ENCODE assay signal across 18 mouse cellular contexts in the genomic region with DNA sequence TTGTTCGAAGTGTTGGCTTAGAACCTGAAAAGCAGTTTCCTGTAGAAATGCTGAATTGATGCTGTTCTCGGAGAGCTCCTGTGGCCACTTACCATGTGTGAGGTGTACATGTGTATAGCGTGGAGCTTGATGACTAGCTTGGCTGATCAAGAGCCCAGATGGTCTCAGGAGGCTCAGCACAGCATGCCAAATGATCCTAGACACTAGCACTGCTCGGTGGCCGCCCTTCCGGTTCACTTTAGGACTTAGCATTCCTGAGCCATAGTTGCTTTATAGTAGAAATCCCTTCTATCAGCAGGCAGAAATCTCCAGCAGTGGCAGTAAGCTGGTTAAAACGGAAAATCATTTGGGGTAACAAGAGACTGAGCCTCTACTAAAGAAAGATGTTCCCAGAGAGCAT.
"Had no signal": no experiment of that assay in that cellular context is flagged by ENCODE, and none has a peak within 500 bp of the region (broad histone marks: within the 10 kb centered on the region; RNA-seq: fewer than 3 reads in every experiment).

No protein-coding gene starts in this region.

- H3K4me3 ChIP-seq: midbrain, embryonic 10.5 days; midbrain, embryonic 13.5 days; midbrain, embryonic 15.5 days; myocyte; neural tube, embryonic 13.5 days; neural tube, embryonic 15.5 days had no signal

- ATAC-seq: midbrain, embryonic 13.5 days; midbrain, embryonic 15.5 days had no signal

- H3K4me2 ChIP-seq: lung, embryonic 14.5 days; midbrain, embryonic 13.5 days; midbrain, embryonic 15.5 days; neural tube, embryonic 13.5 days; neural tube, embryonic 15.5 days had no signal

- H3K9me3 ChIP-seq: midbrain, embryonic 10.5 days; midbrain, embryonic 13.5 days; midbrain, embryonic 15.5 days; neural tube, embryonic 13.5 days; neural tube, embryonic 15.5 days had no signal

- DNase-seq: lung, adult 18-20 months; lung, postnatal 10 days; lung, postnatal 4 days; retina, postnatal 1 day; right cerebral cortex, adult 18-20 months; right cerebral cortex, postnatal 25 days; right cerebral cortex, postnatal 4 days; spleen, adult 18-20 months; thymus, adult 18-20 months; thymus, postnatal 14 days; thymus, postnatal 36 days had no signal

- H3K27ac ChIP-seq: midbrain, embryonic 10.5 days; midbrain, embryonic 13.5 days; midbrain, embryonic 15.5 days; neural tube, embryonic 13.5 days; neural tube, embryonic 15.5 days had no signal

- H3K9ac ChIP-seq: lung, embryonic 14.5 days; midbrain, embryonic 13.5 days; midbrain, embryonic 15.5 days; neural tube, embryonic 13.5 days; neural tube, embryonic 15.5 days had no signal

- H3K27me3 ChIP-seq: midbrain, embryonic 13.5 days; midbrain, embryonic 15.5 days; neural tube, embryonic 13.5 days; neural tube, embryonic 15.5 days had no signal

- H3K4me1 ChIP-seq: midbrain, embryonic 15.5 days; neural tube, embryonic 15.5 days had no signal
